Mouse (Mus musculus) erythroblast, embryonic 14.5 days (primary cell): ENCODE data around the gene Sars2.

ENCODE experiments used
- GATA1 ChIP-seq: IDR thresholded peaks from 2 replicates; pipeline ENCODE4 v1.6.1; 2012; ENCODE audit warnings: low read length, inconsistent platforms, mixed read lengths
- TAL1 ChIP-seq: IDR thresholded peaks from 3 replicates; pipeline ENCODE4 v1.6.1; 2012; ENCODE audit warnings: low read length, inconsistent platforms, mixed read lengths

DNA sequence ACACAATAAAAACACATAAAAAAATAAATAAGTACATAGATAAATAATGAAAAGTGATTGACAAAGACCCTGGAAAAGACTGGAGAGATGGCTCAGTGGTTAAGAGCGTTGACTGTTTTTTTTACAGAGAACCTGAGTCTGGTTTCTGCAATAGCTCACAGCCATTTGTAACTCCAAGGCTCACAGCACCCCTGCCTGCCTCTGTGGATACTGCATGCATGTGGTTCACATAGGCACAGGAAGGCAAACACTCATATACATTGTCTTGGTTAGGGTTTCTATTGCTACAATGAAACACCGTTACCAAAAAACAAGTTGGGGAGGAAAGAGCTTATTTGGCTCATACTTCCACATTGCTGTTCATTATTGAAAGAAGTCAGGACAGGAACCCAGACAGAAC is 26.2 kb upstream of the Sars2 start:
- TF ChIP-seq GATA1 (no peak), TAL1 (no peak)
